Mouse (Mus musculus): ENCODE results near the gene Tenm3.

GRCm38 (mm10) chr8:48822291-48822690 is 21.5 kb downstream of the Tenm3 start:
- TF ChIP-seq CTCF (IDR thresholded peaks at IDR 0.05; ENCODE audit: low read depth) (no peak), EP300 (IDR thresholded peaks at IDR 0.05; ENCODE audit: low read depth) (no peak)
